Mouse (Mus musculus) hindlimb bud, embryonic 11.5 days (tissue): ENCODE data around the gene Ccdc153.

ENCODE experiments used
- DNase-seq: peaks from one replicate; pipeline ENCODE4 v3.0.0-alpha.2; 2012; ENCODE audit warnings: low read depth, low spot score; ENCODE audit errors: extremely low spot score

Gene Ccdc153

DNA sequence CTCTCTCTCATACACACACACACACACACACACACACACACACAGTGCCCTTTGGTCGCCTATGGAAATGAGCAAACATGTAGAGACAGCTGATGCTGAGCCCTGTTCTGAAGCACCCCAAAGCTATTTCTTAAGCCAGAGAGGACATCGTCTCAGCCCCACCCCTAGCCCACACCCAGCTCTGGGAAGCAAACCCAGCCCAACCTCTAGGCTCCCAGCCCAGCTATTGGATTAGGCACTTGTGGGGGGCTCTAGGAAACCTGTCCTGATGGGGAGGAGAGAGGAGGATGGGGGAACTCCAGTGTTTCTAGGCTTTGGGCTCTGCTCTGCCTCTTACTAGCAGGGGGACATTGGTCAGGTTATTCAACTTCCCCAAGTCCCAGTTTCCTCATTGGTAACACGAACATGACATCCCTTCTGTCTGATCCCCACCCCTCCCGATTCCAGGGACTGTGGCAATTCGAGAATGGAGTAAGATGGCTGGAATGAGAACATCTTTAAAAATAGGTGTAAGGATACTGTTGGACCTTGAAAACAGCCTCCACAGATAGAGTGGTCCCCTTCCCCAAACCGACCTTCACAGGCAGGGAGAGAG, 45.9 kb downstream of the Ccdc153 start:
- no peak for DNase-seq

DNA sequence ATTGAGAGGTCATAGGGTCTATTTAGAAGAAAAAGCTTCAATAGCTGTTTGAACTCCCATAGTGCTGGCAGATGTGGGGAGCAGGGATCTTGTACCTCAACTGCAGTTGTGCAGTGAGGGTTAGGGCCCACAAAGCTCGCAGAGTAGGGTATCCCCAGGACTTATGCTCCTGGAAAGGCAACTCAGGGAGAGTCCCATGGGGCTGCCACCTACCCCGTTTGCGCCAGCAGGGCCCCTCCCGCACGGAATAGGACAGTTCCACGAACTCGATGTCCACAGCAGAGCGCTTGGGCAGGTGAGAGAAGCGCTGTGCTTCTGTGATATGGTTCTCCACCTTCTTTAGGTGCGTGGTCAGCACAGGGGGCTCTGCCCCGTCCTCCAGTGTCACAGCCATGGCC, 46.5 kb downstream of the Ccdc153 start:
- no peak for DNase-seq

DNA sequence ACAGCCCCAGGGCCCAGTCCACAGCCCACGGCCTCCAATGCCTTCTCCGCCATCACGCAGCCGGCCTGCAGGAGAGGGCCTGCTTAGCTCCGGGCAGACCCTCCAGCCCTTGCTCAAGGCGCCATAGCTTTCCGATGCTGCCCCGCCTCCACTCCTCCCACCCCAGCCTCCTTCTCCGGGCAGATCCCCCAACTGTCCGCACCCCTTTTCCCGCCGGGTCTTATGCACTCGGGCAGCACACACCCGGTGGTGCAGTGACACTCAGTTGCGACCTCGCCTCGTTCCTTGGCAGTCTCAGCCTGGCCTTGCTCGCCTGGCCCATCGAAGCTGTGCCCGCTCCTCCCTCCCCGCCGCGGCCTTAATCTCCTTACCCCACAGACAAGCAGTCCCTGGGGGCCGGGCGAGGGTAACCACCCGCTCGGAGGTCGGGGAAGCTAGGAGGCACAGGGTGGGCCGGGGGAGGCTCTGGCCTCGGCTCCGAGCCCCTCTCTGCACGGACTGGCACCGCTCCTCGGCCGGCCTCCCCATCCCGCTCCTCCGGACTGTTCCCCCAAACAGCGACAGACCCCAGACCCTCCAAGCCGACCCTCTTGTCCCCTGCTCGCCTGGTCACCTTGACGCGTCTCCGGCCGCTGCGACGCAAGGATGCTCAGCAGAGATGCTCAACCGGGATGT, 47.1 kb downstream of the Ccdc153 start:
- DNase-seq: no peak

DNA sequence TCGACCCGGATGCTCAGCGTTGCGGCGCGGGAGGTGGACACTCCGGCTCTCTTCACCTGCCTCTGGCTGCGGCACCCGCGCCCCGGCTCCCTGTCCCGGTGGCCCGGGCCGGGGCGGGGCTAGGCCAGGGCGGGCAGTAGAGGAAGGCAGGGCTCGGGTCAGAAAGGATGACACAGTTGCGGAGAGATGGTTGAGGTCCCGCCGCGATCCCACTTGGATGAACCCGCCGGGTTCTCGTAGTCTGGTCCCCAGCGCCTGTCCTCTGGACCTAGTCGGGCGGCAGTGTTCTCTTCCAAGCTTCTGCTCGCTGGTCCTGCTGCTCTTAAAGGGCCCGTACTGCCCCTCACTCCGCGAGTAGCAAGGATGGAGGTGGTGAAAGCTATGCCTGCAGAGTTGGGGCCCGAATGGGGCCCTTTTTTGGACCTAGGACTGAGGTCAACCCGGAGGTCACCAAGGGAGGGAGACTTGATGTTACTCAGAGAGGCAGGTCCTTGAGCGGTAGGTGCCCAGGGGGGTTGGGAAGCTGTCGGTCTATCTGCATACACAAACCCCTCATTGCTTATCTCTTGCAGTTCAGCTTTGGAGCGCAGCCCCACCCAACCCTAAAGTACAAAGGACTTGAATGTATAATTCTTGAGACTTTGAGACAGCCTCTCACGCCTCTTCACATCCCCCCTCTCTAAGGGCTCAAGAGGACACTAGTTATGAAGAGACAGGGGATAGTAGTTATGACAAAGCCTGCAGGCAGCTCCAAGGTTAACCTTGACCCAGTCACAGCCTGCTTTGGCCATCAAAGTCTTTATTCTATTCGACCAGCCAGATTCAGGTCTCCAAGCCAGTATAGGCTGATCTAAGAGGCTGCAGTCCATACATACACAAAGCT, 47.8 kb downstream of the Ccdc153 start, which contains the start of gene Abcg4:
Gene Abcg4, minus strand, starts transcription at position 540 of the 883 bp plus-strand sequence.
- DNase-seq: no peak

DNA sequence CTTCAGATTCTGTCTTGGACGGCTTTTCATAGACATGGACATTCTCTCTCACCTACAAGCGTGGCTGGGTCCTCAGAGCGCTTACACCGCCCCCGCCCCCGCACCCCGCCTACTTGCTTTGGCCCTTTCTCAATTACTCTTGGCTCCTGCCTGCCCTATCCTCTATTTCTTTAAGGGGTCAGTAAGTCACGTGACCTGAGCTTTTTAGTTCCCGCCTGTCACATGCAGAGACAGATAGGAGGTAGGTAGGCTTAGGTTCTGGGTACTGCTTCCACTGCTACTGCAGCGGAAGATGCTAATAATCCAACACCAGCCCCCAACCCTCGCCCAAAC, 48.4 kb downstream of the Ccdc153 start:
- DNase-seq: no peak

DNA sequence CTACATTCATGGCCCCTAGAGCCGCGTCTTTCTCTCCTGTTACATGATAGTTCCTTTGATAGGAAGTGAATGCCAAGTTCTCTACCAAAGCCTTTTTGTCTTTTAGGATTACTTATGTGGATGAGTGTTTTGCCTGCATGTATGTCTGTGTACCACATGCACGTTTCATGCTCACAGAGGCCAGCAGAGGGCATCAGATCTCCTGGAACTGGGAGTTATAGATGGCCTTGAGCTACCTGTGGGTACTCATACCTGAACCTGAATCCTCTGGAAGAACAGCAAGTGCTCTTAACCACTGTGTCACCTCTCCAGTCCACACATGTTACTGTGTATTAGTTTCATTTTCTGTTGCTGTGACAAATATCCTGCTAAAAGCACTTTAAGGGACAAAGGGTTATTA, 52.0 kb downstream of the Ccdc153 start:
- DNase-seq: no peak
